Mouse (Mus musculus) NIH3T3 (cell line): ENCODE data around the gene Stard3nl.
"Not testable (repeated sequence)": the region's sequence is repeated elsewhere in the genome, so short reads cannot be mapped to it uniquely, and the experiment has no call there.

Experiments
- DNase-seq: peaks from one replicate; pipeline ENCODE4 v3.0.0-alpha.2; 2012; ENCODE audit warnings: low read depth

Gene Stard3nl

DNA sequence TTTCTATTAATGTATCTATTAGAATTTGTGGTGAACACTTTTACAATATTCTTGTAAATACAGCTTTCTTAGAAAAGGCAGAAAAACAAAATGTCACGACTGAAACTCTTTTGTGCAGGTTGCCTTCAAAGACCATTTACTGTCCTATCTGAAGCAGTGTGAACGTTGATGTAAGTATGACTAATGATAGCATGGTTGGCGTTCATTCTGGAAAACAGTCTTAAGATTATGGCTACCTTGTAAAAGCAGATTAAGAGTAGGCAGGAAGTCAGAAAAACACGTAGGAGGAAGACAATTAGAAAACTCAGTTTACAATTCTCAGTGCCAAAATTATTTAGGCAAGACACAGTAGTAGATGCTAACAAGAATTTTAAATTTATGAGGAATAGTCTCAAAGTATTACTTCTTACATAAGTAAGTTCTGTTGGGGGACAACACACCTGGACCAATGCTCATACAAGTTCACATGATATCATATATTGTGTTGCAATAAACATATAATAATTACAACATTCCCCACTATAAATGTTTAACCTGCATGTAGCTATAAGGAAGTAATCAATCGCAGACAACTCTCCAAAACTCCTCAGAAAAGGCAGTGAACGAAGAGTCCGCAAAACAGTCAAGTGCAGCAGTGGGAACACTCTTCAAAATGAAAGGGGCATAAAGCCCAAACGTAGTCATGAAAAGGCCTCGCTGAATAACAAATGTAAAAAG lies 14.3 kb downstream of the Stard3nl start:
- no peak for DNase-seq

DNA sequence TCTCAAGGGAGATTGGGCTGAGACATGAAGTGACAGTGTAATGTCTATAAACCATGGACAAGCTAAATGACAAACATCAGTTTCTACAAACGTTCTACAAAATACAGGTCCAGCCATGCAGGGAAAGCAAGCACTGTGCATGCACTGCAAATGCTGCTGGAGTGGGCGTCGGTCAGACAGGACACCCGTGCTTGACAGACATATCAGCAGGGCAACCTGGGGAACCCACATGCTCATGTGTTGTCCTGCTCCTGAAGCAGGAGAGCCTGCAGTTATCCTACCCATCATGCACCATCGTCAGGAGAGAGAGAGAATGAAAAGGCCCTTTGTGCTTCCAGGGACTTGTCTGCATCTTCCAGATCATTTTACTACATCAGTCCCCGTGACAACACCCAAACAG lies 16.3 kb downstream of the Stard3nl start:
- no peak for DNase-seq

DNA sequence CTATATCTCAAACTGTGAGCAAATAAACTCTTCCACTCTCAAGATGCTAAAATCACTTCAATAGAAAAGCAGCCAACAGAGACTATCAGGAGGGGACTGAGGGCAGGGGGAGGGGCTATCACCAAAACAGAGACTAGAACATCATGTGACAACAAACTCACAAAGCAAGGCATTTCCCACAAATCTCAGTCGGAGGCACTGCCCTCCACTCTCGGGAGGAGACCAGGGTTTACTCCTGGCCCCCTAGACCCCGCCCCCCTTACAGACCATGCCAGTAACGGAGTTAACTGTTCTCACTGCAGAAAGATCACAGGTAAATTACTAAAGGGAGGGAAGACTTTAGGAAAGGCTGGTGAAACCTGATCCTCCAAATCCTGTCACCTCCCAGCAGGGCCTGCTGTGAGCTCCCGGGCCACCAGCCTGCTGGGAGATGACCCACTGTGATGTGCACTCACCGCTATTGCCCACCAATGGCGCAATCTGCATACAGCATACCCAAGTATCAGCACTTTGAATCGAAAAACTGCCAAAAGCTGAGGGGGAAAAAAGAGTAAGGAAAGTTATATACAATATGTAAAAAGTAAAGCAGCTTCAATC lies 23.4 kb downstream of the Stard3nl start:
- no peak for DNase-seq

DNA sequence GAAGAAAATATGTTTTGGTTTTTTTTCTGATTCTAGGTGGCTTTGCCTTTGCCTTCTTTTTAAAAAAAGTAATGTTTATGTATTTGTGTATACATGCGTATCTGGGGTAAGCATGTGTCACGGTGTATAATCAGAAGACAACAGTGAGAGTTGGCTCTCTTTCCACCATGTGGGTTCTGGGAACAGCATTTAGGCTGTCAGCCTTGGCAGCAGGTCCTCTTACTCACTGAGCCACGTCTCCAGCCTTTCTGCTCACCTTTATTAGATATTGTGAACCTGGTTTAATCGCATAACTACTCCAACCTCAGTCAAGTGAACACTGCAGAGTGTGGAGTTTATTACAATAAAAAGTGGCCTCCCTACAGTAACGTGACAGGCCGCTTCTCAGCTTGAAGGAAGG lies 26.8 kb downstream of the Stard3nl start:
- DNase-seq, result no peak

DNA sequence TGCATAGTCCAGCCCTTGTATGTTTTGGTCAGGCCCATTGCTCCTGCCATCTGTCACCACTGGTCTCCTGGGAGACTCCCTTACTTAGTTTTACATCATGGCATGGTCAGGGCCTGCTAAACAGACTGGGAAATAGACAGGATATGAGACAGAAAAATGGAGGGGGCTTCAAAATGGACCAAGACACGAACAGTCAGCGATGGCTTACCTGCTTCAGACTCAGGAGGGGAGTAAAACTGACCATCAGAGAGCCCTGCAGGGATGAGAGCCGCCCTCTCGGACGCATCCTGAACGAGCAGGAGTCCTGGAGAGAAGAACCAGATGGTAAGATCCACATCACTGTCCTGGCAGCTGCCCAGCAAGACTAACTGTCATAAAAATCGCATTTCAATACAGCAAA lies 28.1 kb downstream of the Stard3nl start:
- no peak for DNase-seq

DNA sequence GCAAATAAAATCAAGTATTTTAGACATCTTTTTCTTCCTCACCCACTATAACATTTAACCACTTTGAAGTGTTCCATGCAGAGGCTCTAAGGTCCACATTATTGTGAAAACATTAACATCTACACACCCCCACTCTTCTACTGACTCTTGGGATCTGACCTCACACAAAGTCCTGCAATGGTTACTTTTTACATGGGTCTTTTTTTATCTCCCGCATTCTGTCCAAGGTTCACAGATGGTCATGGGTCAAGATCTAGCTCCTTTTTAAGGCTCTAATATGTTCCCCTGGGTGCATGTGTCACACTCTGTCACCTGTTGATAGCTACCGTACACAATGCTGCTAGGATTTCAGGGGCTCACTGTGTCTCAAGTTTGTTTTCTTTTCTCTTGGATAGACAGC lies 28.7 kb downstream of the Stard3nl start:
- no peak for DNase-seq

DNA sequence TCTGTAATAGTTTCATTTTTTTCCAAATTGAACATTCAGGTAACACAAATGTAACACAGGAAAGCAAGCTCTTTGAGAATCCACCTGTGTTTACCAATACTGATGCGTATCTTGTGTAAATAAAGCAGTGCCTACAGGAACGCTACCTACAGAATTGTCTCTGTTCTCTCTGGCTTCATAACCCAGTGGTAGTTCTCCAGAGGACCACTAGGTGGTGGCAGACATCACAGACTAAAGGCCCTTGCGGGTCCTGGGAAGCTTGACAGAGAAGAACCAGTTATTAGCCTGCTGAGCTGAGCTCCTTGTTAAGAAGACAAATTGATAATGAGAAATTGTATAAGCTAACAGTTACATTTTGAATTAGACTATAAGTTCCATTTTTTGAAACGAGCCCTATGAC lies 30.0 kb downstream of the Stard3nl start:
- peak; percentile 82 for DNase-seq

DNA sequence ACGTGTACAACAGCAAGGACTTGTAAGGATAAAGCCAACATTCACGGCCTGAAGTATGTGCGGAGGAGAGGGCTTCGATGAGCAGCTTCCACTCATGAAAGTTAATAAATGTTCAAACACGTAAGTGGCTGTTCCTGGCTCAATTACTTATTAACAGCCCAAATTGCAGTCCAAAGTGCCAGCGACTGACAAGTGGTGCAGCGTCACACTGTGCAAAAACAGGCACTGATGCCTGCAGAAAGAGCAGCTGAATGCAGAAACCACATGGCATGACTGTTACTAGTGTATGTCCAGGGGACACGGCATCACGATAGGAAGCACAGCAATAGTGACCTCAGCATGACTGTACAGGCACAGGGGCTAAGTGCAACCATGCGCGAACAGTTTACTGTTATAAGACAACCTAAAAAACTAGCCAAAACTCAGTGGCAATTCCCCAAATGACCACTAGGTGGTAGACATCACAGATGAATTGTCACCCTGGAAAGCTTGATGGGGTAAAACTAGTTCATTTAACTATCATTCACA lies 31.3 kb downstream of the Stard3nl start:
- peak; percentile 80 for DNase-seq

DNA sequence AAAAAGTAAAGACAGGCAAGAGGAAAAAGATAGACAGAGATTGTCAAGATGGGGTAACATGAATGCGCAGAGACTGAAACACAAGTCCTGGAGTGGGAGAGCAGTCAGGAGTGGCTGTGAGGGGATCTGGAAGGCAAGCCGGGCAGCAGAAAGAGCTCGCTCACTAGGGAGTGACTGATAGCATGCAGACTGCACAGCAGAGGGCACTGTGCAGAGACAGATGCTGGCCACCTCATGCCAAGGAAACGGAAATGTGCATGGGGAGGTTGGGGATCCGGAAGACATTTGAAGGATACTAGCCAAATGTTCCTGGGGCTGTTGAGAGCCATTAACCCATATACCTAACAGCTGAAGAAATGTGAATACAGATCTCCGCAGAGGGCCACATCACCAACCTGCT lies 33.2 kb downstream of the Stard3nl start:
- no peak for DNase-seq

DNA sequence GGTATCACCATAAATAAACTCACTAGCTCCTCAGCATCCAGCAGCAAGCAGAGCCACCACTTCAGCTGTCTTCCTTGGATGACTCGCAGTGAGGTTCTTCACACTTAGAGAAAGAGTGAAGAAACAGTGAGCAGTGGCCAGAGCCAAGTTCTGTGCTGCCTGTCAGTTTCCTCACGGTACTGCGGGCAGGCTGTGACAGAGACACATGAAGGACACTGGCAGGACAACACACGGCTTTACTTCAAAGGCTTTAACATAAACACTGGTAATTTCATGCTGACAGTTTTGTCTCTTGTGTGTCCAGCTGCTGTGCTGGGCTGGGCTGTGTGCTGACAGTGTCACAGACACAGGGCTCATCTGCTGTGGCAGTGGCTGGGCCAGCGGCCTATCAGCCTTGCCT lies 37.6 kb downstream of the Stard3nl start:
- no peak for DNase-seq

DNA sequence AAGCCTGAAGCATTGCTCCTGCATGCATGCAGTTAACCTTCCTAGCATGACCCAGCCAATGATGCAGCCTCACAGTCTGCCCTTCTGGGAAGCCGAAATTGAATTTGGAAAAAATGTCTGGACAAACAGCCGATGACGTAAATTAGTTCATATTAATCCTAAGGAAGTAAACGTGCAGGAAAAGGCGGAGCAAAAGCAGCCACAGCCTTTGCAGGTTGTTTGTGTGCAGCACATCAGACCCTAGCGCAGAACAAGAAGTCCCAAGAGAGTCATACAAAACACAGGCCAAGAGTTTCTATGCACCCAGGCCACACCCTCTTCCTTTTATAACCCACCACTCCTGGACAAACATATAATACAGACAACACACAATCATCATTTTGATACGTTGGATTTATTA lies 38.3 kb downstream of the Stard3nl start:
- DNase-seq, result no peak

DNA sequence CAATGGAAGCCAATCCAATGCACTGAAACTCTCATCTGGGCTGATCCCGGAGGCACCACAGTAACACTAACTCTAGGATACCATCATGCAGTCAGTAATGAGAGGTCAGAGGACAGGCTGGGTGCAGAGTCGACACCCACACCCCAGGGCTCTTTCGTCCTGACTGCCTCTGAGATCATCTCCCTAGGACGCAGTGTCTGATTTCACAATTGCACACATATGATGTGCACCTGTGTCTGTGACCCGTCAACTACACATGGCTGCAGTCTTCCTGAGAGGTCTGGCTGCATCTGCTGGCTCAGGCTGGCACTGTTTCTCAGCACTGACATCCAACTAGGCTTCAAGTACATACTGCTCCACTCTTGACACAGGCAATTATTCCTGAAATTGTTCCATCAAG lies 38.9 kb downstream of the Stard3nl start:
- DNase-seq, result no peak

DNA sequence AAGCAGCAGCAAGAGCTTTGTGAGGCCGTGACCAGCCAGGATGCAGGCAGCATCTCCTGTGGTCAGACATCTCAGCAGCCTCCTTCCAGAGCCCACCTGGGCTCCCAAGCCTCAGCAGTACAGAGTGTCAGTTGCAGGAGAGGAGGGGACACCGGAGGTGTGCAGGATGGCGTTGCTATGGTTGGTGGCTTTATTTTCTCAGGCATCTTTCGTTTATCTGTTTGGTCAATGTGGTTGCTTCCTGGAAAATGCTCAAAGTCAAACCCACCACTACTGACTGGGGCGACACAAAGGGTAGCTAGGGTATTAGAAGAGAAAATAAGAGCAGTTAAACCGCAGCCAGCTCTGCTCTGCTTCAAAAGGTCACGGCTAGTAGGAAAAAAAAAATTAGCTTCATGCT lies 39.5 kb downstream of the Stard3nl start:
- no peak for DNase-seq

DNA sequence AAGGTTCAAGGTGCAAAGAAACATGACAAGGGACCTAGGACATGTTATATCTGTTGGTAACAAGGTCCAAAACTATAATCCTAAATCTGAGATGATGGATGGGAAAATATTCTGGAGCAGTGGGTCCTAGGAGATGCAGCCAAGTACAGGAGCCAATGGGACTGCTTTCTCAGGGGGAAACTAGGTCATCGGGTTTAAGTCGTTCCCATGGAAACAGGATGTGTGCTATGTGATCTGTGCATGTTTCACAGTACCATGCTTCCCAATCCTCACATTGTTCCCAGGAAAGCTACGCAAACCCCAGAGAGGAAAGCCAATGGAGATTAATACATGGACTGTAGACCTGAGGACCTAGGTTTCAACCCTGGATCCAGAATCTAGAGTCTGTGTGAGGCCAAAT lies 42.8 kb downstream of the Stard3nl start:
- no peak for DNase-seq

DNA sequence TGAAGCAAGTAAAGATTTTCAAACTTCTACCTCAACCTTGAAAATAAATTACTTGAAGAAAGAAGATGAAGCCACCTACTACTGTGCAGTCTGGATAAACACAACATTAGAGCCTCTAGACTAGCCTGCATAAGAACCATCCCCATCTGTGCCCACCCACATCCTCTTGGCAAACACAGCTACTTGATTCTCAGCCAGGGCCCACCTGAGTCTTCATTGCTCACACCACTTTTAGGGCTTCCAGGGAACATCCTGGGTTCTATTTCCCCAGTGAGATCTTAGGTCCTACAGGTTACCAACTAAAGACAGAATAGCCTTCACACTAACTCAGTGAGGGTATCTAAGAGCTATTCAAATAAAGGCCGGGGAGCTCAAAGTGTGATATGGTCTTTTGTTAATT lies 55.2 kb downstream of the Stard3nl start:
- DNase-seq, result not testable (repeated sequence)

DNA sequence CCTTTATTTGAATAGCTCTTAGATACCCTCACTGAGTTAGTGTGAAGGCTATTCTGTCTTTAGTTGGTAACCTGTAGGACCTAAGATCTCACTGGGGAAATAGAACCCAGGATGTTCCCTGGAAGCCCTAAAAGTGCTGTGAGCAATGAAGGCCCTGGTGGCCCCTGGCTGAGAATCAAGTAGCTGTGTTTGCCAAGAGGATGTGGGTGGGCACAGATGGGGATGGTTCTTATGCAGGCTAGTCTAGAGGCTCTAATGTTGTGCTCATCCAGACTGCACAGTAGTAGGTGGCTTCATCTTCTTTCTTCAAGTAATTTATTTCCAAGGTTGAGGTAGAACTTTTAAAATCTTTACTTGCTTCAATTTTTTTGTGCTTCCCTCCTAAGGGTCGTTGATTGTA lies 59.3 kb downstream of the Stard3nl start:
- not testable (repeated sequence) for DNase-seq
